Comparison of ENCODE assay signal across 10 mouse cellular contexts in the genomic region with DNA sequence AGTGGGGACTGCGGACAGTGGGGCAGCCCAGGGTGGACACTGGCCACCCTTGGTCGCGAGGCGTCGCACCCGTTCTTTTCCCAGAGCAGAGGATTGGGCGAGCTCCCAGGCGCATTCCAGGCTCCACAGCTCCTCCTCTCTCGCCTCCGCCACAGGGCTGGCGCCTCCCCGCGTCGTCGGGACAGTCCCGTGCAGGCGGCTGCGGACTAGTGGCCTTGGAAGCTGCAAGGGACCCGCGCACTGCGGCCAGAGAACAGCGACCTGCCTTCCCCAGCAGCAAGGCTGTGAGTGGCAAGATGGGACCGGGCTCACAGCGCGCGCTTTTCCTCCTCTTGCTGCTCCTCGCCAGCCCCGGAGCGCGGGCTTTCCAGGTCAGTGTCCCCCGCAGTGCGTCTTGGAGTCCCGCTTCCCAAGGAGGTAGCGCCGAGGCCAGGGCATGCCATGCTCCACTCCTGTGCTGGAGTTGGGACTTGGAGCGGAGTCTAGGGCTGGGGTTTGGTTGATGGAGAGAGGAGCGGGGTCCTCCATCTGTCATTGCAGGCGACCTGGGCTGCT. TPM values are rescaled to one million over a fixed set of nuclear protein-coding genes. Genes with fewer than 3 reads are reported as not detected.
DNase-seq lines count a peak whose midpoint lies in the region; ATAC-seq lines count a peak whose summit lies in the region.
"Had no signal": no experiment of that assay in that cellular context is flagged by ENCODE, and none has a peak within 500 bp of the region (broad histone marks: within the 10 kb centered on the region; RNA-seq: fewer than 3 reads in every experiment).

No protein-coding gene starts in this region.

- WGBS in embryonic facial prominence, embryonic 14.5 days, result 2% methylated on average over 21 of the region's 38 CpGs
- 0% methylated on average over 38 of the region's 38 CpGs for WGBS in heart, embryonic 10.5 days
- WGBS in liver, embryonic 15.5 days (ENCODE audit: insufficient replicate concordance), result 3% methylated on average over 38 of the region's 38 CpGs
- 0% methylated on average over 37 of the region's 38 CpGs for WGBS in neural tube, embryonic 15.5 days

- no peak overlapping the region for H3K27ac ChIP-seq in embryonic facial prominence, embryonic 14.5 days (replicated peaks; ENCODE audit: low read depth, low read length)
- H3K27ac ChIP-seq in heart, embryonic 10.5 days, result peak overlapping the region; percentile 75
- no peak overlapping the region for H3K27ac ChIP-seq in liver, embryonic 15.5 days (replicated peaks)
- no peak overlapping the region for H3K27ac ChIP-seq in neural tube, embryonic 15.5 days (replicated peaks)
- H3K27ac ChIP-seq: macrophage had no signal

- peaks cover 21% of the 10 kb centered on the region; the same call in 1 of the 2 replicates for H3K27me3 ChIP-seq in embryonic facial prominence, embryonic 14.5 days (replicated peaks; ENCODE audit: control insufficient read depth, insufficient read depth, low read length)
- H3K27me3 ChIP-seq in heart, embryonic 10.5 days (ENCODE audit: insufficient read depth, poor library complexity, severe bottlenecking), result peaks cover 27% of the 10 kb centered on the region
- H3K27me3 ChIP-seq in liver, embryonic 15.5 days, result peaks cover 40% of the 10 kb centered on the region
- H3K27me3 ChIP-seq in neural tube, embryonic 15.5 days (replicated peaks), result peaks cover 21% of the 10 kb centered on the region

- no peaks in the 10 kb centered on the region for H3K9me3 ChIP-seq in embryonic facial prominence, embryonic 14.5 days (ENCODE audit: control insufficient read depth, low read length)
- no peaks in the 10 kb centered on the region for H3K9me3 ChIP-seq in heart, embryonic 10.5 days
- no peaks in the 10 kb centered on the region for H3K9me3 ChIP-seq in liver, embryonic 15.5 days (replicated peaks)
- no peaks in the 10 kb centered on the region for H3K9me3 ChIP-seq in neural tube, embryonic 15.5 days (replicated peaks)
- H3K9me3 ChIP-seq: G1E had no signal

- peak overlapping the region; percentile 93 for H3K4me2 ChIP-seq in embryonic facial prominence, embryonic 14.5 days (ENCODE audit: low read depth, low read length)
- peak overlapping the region; percentile 57 for H3K4me2 ChIP-seq in liver, embryonic 15.5 days
- peak overlapping the region; percentile 97 for H3K4me2 ChIP-seq in neural tube, embryonic 15.5 days

- peak overlapping the region; percentile 53 for H3K4me3 ChIP-seq in embryonic facial prominence, embryonic 14.5 days (ENCODE audit: low read depth, low read length)
- H3K4me3 ChIP-seq in heart, embryonic 10.5 days, result peak overlapping the region; percentile 67
- H3K4me3 ChIP-seq in liver, embryonic 15.5 days (replicated peaks), result peak overlapping the region; percentile 33
- H3K4me3 ChIP-seq in neural tube, embryonic 15.5 days (replicated peaks), result peak overlapping the region; percentile 50

- no peaks in the 10 kb centered on the region; the same call in 1 of the 2 replicates for H3K4me1 ChIP-seq in embryonic facial prominence, embryonic 14.5 days (ENCODE audit: control insufficient read depth, insufficient read depth, low read length)
- H3K4me1 ChIP-seq in heart, embryonic 10.5 days, result peaks cover 9% of the 10 kb centered on the region
- H3K4me1 ChIP-seq in liver, embryonic 15.5 days (replicated peaks), result no peaks in the 10 kb centered on the region
- peaks cover 11% of the 10 kb centered on the region for H3K4me1 ChIP-seq in neural tube, embryonic 15.5 days

- peak; percentile 78 for ATAC-seq in embryonic facial prominence, embryonic 14.5 days (ENCODE audit: low read depth)
- ATAC-seq in liver, embryonic 15.5 days (ENCODE audit: insufficient read depth), result peak; percentile 34; the same call in 1 of the 2 replicates
- ATAC-seq in neural tube, embryonic 15.5 days (ENCODE audit: low FRiP score), result peak; percentile 72

- no peaks in the 10 kb centered on the region for H3K36me3 ChIP-seq in embryonic facial prominence, embryonic 14.5 days (ENCODE audit: control insufficient read depth, insufficient read depth, low read length)
- H3K36me3 ChIP-seq in heart, embryonic 10.5 days, result no peaks in the 10 kb centered on the region
- no peaks in the 10 kb centered on the region for H3K36me3 ChIP-seq in liver, embryonic 15.5 days (replicated peaks)
- H3K36me3 ChIP-seq in neural tube, embryonic 15.5 days, result no peaks in the 10 kb centered on the region
- H3K36me3 ChIP-seq: G1E had no signal

- DNase-seq in urinary bladder, postnatal 14 days (ENCODE audit: low spot score), result peak; percentile 37
- no peak for DNase-seq in urinary bladder, adult 2 months (ENCODE audit: low spot score)
- DNase-seq in embryonic facial prominence, embryonic 14.5 days (ENCODE audit: low spot score), result peak; percentile 60
- peak; percentile 88 for DNase-seq in heart, embryonic 10.5 days (ENCODE audit: low spot score)
- peak; percentile 55 to 57 for DNase-seq in kidney, adult 8-10 months
- DNase-seq in spleen, adult 18-20 months, result no peak

- peak overlapping the region; percentile 67 for H3K9ac ChIP-seq in embryonic facial prominence, embryonic 14.5 days (ENCODE audit: low read depth, low read length)
- H3K9ac ChIP-seq in liver, embryonic 15.5 days, result no peak overlapping the region
- H3K9ac ChIP-seq in neural tube, embryonic 15.5 days (replicated peaks), result peak overlapping the region; percentile 50

RNA-seq across cellular contexts. Expression of a gene that starts 1.1 kb away (rescaled TPM):
- 1.7 and 2.0 TPM in 2 replicates for polyA plus RNA-seq in urinary bladder, adult 2 months (2012; rRNA removed)
- polyA plus RNA-seq in embryonic facial prominence, embryonic 14.5 days (2014; fragmentation: Nextera tagmentation; extraction: Ambion mirVana), result 9.1 and 9.8 TPM in 2 replicates
- polyA plus RNA-seq in heart, embryonic 10.5 days (2016; fragmentation: Nextera tagmentation; extraction: Ambion mirVana), result 1.5 and 1.9 TPM in 2 replicates
- polyA plus RNA-seq in liver, embryonic 15.5 days (2015; fragmentation: Nextera tagmentation; extraction: Ambion mirVana), result 0.35 and 0.40 TPM in 2 replicates
- polyA plus RNA-seq in neural tube, embryonic 15.5 days (2015; fragmentation: Nextera tagmentation; extraction: Ambion mirVana), result 3.4 and 4.2 TPM in 2 replicates
- polyA plus RNA-seq: G1E, macrophage had no signal

RNA-seq across cellular contexts. Expression of a gene that starts 45.9 kb away (rescaled TPM):
- polyA plus RNA-seq in urinary bladder, adult 2 months (2012; rRNA removed), result 35.2 and 35.6 TPM in 2 replicates
- 26.8 and 28.4 TPM in 2 replicates for polyA plus RNA-seq in embryonic facial prominence, embryonic 14.5 days (2014; fragmentation: Nextera tagmentation; extraction: Ambion mirVana)
- polyA plus RNA-seq in heart, embryonic 10.5 days (2016; fragmentation: Nextera tagmentation; extraction: Ambion mirVana), result 22.1 and 25.4 TPM in 2 replicates
- polyA plus RNA-seq in liver, embryonic 15.5 days (2015; fragmentation: Nextera tagmentation; extraction: Ambion mirVana), result 8.7 and 8.8 TPM in 2 replicates
- 37.4 and 37.6 TPM in 2 replicates for polyA plus RNA-seq in neural tube, embryonic 15.5 days (2015; fragmentation: Nextera tagmentation; extraction: Ambion mirVana)

Comparison
In these comparisons a context has a peak if more than half of its experiments do, and no peak if none do; other contexts are left out.
1. DNase-seq: peak in urinary bladder, postnatal 14 days (single experiment), embryonic facial prominence, embryonic 14.5 days (single experiment), heart, embryonic 10.5 days (single experiment) and kidney, adult 8-10 months (2 of 2); none in urinary bladder, adult 2 months (single experiment) and spleen, adult 18-20 months (0 of 2).
2. Peak in every context shown above with its lines, with median percentiles within 50 percentile points of each other: ATAC-seq, H3K4me2 ChIP-seq and H3K4me3 ChIP-seq.